Mouse (Mus musculus): ENCODE results near the gene Gm28635.
"Not testable (repeated sequence)": the region's sequence is repeated elsewhere in the genome, so short reads cannot be mapped to it uniquely, and the experiment has no call there.

Gene Gm28635

DNA sequence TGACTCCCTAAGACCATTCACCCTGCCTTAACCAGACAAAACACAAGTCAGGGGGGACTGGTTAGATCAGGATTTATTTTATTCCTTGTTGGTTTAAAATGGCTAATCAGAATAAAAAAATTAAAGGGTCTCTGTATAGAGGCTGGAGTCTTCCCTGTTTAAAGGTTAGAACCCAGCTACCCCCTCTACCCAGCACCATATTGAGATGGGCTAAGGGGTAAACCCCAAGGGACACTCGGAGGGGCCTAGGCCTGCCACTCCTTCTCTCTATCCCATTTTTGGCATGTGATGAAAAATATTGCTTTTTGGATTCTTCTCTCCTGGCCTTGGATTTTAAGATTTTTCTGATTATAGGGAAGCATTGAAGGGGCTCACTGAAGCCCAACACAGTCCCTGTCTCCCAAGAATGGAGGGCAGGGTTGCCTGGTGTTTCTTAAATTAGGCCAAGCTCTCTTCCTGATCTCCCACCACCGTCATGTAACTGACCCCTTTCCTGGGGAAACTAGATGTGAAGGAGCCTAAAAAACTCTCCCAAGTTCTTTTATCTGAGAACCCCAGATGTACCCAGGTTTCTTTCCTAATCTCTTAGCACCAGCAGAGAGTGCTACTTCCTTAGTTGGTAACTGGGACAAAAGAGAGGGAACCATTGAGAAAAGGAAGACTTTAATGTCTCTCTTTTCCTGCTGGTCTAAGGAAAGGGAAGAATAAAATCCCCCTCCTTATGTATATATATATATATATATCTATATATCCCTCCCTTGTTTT is 10.4 kb upstream of the Gm28635 start:
- no peak for DNase-seq (ENCODE audit: low spot score in 2 of 2)

DNA sequence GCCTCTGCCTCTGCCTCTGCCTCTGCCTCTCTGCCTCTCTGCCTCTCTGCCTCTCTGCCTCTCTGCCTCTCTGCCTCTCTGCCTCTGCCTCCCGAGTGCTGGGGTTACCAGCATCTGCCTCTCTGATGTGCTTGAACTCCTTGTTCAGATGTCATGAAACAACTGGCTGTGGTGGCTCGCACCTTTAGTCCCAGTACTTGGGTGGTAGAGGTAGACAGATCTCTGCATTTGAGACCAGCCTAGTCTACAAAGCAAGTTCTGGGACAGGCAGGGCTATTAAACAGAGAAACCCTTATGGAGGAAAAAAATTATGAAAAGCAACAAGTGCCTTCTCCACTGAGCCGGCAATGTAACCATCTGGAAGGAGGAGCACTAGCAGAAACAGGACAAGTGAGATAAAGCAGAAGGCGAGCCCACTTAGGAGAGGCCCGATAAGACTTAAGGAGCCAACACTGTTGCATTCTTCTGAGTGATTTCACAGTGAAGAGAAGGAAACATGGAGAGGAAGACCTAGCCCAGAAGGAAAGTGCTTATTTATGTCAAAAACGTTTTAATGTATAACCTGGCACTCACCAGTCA is 4.9 kb upstream of the Gm28635 start:
- DNase-seq (ENCODE audit: low spot score in 2 of 2): no peak

DNA sequence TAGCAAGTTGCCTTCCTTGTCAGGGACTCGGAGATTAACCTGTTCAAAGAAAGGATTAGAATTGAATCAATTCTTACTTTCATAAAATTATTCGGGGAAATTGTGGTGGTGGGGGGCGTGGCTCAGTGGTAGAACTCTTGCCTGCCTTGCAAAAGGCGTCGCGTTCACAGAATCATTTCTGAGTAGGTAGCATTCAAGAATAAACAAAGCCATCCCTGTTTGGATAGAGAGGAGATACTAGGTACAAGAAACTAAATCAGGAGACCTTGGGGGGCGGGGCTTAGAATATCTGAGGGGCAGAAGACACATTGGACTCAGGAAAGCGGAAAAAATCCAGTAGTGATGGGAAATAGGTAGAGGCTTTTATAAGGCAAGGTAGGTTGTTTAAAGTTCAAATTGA is 1.2 kb upstream of the Gm28635 start, which contains the start of gene Tmx2:
Gene Tmx2 (minus strand): TSS at position 125 of the 400 bp plus-strand sequence.
- no peak for DNase-seq (ENCODE audit: low spot score in 2 of 2)

DNA sequence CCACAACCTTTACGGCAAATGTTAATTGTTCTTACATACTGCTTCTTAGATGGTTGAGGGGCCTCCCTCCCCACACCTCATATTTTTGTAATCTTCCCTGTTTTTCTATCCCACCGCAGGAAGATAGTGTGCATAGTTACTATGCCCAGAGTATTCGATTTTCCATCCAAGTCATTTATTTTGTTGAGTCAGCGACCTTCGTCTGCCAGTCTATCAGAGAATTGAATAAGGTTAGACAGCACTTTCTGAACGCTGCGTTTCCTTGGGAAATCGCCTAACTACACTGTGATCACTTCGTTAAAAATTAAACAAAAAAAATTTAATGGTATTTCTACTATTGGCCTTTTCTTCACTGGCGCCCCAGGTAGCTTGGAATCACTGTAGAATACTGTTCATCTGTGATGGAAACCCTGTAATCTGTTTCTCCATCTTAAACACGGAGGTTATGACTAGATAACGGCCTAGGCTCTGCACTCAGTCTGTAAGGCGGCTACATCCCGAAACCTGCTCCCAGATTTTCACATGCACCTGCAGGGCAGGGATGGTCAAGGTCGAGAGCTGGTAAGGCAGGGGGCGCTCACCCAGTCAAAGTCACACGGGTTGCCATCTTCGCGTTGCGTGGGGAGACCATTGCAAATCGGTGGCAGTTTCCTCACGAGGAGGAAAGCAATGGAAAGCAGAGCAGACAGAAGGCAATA is 422 bp downstream of the Gm28635 start:
- no peak for DNase-seq (ENCODE audit: low spot score in 2 of 2)

DNA sequence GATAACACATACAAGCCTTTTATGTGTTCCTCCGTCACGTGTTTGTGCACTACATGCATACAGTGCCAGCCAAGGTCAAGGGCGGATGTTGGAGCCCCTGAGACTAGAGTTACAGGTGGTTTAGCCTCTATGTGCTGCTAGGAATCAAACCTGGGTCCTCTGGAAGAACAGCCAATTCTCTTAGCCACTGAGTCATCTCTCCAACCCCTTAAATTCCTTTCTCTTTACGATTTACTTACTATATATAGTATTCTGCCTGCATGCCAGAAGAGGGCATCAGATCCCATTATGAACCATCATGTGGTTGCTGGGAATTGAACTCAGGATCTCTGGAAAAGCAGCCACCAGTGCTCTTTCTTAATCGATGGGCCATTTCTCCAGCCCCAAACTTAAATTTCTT is 6.3 kb downstream of the Gm28635 start:
- DNase-seq (ENCODE audit: low spot score in 2 of 2): not testable (repeated sequence)

DNA sequence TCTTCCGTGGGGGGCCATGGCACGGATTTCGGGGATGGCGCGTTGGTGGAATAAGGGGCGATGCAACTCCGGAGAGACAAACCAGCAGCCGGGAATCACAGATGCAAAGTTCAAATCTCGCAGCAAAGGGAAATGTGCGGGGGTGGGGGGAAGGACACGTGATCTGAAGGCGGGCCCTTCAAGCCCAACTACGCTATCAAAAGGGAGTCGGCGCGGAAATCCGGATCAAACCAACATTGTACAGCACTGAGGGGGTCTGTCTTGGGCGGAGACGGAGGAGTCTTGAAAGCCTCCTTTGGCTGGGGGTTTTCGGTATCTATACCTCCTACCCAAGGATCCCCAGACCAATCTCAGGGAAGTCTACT is 7.3 kb downstream of the Gm28635 start, which contains the start of gene Selenoh:
Gene Selenoh (minus strand): TSS at position 202 of the 365 bp plus-strand sequence.
- peak; percentile 81 to 83 for DNase-seq (ENCODE audit: low spot score in 2 of 2)

DNA sequence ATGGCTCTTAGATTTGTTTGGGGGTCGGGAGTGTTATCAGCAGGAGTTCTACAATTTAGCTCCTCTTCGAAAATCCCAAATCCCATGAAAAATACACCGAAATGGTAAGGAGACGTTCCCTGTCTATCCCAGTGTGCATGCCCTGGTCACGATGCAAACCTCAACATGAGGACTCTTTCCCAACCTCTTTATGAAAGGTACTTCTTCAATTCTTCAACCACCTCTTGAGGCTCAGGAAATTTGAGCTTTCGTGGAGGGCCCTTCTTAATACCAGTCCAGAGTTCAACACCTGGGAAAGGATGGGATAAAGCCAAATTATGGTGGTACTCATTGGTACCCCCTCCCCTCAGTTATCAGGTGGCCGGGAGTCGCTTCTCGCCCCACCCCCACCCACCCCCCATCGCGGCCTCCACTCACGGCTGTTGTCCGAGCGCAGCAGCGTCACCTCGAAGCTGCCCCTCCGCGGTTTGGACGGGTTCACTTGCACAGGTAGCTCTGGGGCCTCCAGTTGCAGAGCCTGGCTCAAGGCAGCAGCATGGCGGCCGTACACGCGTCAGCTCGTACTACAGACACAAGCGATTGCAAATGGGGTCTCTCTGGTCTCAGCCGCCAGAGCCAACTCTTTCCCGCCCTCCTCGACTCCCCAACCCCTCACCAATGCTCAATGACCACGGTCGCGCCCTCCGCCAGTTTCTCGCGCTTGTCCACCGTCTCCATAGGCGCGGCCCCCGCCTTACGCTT is 7.8 kb downstream of the Gm28635 start:
- no peak for DNase-seq (ENCODE audit: low spot score in 2 of 2)

DNA sequence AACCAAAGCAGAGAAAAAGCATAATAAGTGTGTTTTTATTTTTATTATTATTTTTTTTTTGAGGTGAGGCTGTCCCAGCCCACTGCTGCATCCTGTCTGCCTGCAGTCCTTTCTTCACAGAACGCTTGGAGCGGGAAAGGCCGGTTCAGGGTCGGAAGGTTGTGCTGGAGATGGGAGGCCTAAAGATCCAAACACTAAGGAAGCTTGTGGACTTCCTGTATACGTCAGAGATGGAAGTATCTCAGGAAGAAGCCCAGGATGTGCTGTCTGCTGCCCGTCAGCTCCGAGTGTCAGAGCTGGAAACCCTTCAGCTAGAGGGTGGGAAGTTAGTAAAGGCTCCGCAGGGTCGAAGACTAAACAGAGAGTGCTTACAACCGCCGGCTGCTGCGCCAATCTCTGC is 11.8 kb downstream of the Gm28635 start:
- DNase-seq (ENCODE audit: low spot score in 2 of 2): no peak

DNA sequence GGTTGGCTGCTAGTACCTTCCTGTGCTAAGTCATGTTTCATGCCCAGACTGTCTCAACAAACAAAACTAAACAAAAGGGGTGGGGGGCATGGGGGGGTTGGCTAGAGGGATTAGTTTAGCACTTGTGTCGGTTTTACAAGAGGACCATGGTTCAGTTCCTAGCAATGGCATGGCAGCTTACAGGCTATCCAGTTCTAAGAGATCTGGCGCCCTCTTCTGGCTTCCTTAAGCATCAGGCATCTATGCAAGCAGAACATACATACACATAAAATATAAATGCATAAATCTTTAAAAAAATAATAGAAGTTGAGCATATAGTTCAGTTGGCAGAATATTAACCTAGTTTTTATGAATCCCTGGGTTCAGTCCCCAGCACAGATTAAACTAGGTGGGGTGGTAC is 15.0 kb downstream of the Gm28635 start:
- DNase-seq (ENCODE audit: low spot score in 2 of 2): peak in 1 of 2 experiments; percentile 28

DNA sequence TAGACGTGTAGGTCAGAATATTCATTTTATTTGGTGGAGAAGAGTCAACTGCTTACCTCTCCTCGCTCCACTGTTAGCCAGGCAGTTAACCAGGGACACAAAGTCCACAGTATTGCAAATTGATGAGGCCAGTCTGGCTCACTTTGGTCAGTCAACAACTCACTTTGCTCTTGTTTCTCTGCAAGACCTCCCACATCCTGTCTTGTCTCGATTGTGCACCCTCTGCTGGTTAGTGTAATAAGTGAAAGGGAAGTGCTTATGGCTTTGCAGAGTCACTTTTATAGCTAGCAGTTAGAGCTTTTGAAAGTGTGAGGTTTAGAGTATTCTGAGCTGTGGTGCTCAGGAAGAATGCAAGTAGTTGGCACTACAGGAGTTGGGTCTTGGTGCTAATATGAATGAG is 17.6 kb downstream of the Gm28635 start:
- DNase-seq (ENCODE audit: low spot score in 2 of 2): peak; percentile 40 to 58

DNA sequence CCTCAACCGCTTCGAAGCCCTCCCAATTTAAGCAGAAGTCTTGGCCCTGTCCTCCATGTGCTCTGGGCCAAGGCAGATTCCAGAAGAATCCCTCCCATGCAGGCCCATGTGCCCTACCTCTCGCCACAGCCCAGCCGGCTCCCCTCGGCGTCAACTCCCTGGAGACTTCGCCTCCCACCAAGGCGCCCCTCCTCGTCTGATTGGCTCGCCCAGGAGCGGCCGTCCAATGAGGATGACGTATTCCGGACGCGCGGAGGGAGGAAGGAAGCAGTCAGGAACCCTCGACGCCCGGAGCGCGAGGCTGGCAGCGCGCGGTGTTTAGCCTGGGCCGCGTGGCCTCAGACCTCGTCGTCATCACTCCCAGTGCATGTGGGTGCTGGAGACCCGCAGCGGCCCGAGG is 19.0 kb downstream of the Gm28635 start, which contains the start of gene Btbd18:
Gene Btbd18 (plus strand): TSS at position 274 of the 400 bp plus-strand sequence.
- no peak for DNase-seq (ENCODE audit: low spot score in 2 of 2)

DNA sequence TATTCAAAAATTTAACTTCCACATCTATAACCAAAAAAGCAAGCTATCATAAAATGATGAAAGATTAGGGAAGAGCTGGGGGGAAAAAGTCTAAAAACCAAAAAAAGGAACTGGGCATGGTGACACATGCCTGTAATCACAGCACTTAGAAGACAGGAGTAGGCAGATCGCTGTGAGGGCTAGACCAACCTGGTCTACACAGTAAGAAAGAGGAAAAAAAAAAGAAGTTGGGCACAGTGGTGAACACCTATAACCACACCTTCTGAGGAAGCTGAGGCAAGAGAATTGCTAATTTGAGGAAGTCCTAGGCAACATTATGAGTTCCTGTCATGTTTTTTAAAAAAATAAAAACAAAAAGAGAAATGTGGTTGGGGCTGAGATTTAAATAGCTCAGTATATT is 22.0 kb downstream of the Gm28635 start:
- no peak for DNase-seq (ENCODE audit: low spot score in 2 of 2)

DNA sequence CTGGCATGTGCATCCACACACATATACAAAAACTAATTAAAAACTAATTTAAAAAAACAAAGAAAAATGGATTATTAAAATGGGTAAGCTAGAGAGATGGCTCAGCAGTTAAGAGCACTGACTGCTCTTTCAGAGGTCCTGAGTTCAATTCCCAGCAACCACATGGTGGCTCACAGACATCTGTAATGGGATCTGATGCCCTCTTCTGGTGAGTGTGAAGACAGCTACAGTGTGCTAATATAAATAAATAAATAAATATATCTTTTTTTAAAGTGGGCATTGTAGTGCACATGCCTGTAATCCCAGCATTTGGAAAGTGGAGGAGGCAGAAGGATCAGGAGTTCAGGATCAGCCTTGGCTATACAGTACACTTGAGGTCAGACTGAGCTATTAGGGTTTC is 24.5 kb downstream of the Gm28635 start:
- no peak for DNase-seq (ENCODE audit: low spot score in 2 of 2)

DNA sequence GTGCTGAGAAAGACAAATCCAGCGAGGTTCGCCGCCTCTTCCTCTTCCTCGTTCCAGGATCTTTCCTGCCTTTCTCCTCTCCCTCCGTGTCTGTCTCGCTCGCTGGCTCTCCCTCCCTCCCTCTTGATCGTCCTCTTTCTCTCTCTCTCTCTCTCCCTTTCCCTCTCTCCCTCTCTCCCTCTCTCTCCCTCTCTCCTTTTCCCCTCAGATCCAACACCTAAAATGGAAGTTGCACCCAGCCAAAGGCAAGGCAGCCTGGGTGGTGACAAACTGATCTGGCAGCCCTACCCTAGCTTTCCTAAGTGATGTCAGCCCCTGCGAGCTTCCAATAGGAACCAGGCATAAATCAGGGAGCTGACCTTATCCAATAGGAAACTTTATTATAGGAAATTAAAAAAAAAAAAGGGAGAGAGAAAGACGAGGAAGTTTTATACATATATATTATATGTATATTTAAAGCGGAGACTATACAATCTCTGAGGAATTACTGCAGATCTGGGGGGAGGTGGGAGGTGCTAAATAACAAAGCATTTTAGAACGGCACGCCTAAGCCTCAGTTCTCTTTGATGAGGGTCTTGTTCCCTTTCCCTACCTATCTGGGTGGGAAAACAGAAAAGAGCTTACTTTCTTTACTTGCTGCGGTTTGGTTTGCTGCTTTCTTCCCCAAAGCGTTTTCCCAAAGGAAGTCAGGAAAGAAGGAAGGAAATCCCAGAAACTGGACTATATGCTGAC is 27.2 kb downstream of the Gm28635 start, which contains the start of gene Ctnnd1:
Gene Ctnnd1 (minus strand): TSS at position 302 of the 732 bp plus-strand sequence.
- DNase-seq (ENCODE audit: low spot score in 2 of 2): peak; percentile 92 to 93

DNA sequence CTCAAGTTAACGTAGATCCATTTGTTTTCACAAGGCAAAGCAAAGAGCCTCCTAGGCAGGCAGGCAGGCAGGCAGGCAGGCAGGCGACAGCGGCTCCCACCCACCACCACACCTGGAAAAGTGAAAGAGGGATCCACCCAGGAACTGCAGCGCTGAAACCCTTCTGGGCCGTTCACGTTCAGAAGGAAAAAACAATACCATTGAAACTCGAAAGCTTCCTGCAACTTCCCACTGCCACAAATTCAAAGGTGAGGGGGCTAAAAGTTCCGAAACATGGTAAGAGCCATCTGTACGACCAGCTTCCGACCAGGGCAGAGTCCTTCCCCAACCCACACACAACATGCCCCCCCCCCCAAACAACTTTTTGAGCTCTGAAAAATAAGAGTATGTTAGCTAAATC is 28.2 kb downstream of the Gm28635 start:
- DNase-seq (ENCODE audit: low spot score in 2 of 2): peak; percentile 27 to 38

DNA sequence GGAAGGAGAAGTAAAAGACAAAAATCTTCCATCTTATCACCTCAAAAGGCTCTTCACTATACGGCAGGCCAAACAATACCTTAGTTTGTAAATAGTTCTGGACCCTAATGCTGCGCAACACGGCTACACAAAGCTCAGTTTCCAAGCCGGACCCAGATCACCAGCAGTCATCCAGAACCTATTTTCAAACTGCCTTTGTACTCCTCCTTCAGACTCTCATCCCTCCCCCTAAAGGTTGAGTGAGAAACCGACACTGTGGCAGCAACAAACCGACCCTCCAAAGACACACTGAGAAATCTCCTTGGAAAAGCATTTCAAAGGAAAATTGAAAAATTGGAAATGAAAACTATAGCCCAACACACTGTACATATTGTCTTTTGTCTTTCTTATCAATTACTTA is 29.5 kb downstream of the Gm28635 start:
- DNase-seq (ENCODE audit: low spot score in 2 of 2): no peak

DNA sequence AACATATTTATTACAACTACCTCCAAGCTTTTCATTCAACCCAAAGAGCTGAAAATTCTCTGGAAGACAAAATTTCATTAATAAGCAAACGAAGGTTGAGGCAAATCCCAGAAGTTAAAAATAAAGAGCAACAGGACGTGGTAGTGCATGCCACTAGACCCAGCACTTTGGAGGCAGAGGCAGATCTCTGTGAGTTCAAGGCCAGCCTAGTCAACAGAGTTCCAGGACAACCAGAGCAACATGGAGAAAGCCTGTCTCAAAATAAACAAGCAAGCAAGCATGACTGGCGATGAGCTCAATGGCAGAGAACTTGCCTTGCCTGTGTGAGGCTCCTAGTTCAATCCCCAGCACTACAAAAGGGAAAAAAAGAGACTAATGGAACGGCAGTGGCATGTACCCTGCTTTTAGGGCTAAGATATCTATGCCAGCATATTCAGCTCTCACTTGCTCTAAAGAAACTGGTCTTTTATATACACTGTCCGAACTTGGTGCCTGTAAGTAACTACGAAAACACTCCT is 30.7 kb downstream of the Gm28635 start:
- no peak for DNase-seq (ENCODE audit: low spot score in 2 of 2)

DNA sequence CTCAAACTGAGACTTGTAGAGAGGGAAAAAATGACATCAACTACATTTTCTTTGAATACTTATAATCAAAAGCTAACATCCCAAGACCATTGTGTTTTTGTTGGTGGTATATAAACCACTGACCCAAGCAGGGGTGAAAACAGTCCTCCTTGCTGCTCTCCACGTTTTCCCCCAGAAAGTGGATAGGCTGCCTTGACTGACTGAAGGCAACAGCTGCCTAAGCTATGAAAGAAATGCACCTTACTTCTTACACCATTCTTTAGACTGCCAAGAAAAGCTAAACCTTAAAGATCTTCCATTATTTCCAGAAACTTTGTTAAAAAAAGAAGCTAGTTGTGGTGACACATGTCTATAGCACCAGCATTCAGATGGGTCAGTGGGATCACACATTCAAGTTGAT is 31.7 kb downstream of the Gm28635 start:
- no peak for DNase-seq (ENCODE audit: low spot score in 2 of 2)

DNA sequence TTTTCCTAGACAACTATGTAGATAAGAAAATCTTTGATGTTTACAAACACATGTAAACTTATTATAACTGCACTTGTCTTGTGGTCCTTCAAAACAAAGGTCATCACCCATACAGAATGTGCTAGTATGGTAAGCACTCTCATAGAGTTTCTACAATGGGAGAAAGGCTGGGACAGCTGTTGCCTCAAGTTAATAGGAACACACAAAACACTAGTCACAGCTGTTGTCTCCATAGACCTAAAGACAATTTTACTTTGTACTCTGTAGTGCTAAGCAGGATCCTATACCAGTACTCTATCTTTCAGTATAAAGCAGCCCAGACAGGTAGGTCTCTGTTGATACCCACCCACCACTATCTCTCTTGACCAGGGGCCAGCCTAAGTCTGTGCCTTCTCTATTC is 37.0 kb downstream of the Gm28635 start:
- no peak for DNase-seq (ENCODE audit: low spot score in 2 of 2)

DNA sequence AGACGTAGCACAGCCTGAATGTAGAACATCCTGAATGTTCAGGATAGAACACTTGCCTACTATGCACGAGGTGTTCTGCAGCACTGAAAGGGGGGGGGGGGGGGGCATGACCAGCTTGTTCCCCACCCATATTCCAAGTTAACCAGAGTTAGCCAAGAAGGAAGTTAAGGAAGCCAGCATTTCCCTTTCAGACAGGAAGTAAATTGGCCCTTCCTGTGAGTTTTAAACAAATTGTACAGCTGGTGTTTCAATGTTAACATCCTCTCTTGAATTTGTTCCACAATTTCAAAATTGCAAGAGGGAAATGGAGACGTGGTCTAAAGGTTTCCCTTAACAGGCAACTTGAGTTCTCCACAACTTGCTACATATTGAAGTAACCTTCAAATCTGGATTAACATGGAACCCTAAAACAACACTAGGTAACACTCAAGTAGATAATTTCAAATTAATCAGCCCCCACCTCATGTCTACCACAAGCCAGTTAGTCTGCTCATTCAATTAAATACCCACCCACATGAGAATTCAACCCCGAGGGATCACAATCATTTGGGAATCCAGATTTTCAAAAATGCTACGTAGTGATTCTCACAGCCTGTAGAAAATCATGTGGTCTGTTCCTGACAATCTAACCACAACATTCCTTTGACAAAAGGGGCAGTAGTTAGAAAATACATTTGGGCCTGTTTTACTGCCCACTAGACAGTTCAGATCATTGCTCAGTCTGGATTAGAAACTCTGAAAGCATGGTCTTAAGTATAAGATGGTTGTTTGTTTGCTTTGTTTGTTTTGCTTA is 39.2 kb downstream of the Gm28635 start:
- peak in 1 of 2 experiments; percentile 82 for DNase-seq (ENCODE audit: low spot score in 2 of 2)

All from heart, adult 9 months (tissue).